Mouse (Mus musculus): ENCODE measurements around the gene Prn. TPM values are rescaled to one million over a fixed set of nuclear protein-coding genes. Genes with fewer than 3 reads are reported as not detected.

Gene Prn
- polyA plus RNA-seq, 1 experiment from 2014 or later, result not detected

DNA sequence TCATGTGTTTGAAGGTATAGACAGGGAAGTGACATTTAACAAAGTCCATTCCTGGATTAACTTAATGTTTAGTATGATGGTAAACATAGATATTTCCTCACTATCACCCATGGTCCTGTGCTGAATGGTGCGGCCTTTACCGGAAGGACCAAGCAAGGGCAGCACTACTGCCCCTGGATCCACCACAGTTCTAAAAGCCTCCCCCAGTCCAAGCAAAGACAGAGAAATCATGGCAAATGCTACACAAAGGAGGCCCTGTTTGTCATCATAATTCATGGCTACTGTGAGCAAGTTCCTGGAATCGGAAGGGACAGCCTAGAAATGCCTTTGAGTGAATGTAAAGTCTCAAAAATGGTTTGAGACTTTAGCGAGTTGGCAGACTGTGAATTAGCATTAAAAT lies 13.7 kb upstream of the Prn start:
- no peak for DNase-seq
- no peak overlapping the region for H3K9ac ChIP-seq
- no peak overlapping the region for H3K4me3 ChIP-seq (ENCODE audit: low read depth, low read length)
- no peak for ATAC-seq (ENCODE audit: insufficient read depth)
- H3K27me3 ChIP-seq (ENCODE audit: insufficient read depth, low read length), result no peaks in the 10 kb centered on the region
- no peak overlapping the region for H3K4me2 ChIP-seq
- no peaks in the 10 kb centered on the region for H3K4me1 ChIP-seq (ENCODE audit: insufficient read depth)
- H3K27ac ChIP-seq (ENCODE audit: low read depth), result no peak overlapping the region
- H3K36me3 ChIP-seq (ENCODE audit: insufficient read depth), result no peaks in the 10 kb centered on the region
- WGBS, result 90% methylated on average over 4 of the region's 4 CpGs
- no peaks in the 10 kb centered on the region for H3K9me3 ChIP-seq (ENCODE audit: low read depth, low read length)
- no peak for TF ChIP-seq CTCF (IDR thresholded peaks at IDR 0.05; ENCODE audit: low read depth)

- Histone ChIP-seq H3K4me1 (ENCODE audit: insufficient read depth) (no peaks in the 10 kb centered on the region), H3K36me3 (ENCODE audit: insufficient read depth) (no peaks in the 10 kb centered on the region), H3K9me3 (ENCODE audit: low read depth, low read length) (no peaks in the 10 kb centered on the region), H3K4me3 (ENCODE audit: low read depth, low read length) (no peak overlapping the region), H3K4me2 (no peak overlapping the region), H3K9ac (no peak overlapping the region), H3K27ac (ENCODE audit: low read depth) (no peak overlapping the region), H3K27me3 (ENCODE audit: insufficient read depth, low read length) (no peaks in the 10 kb centered on the region)
- DNase-seq (no peak), ATAC-seq (ENCODE audit: insufficient read depth) (no peak)
- no peak for TF ChIP-seq CTCF (IDR thresholded peaks at IDR 0.05; ENCODE audit: low read depth)
- WGBS, result 84% methylated on average over 12 of the region's 12 CpGs
Measured at GRCm38 (mm10) chr2:131897336-131898109, 12.2 kb upstream of the Prn start.

GRCm38 (mm10) chr2:131902423-131902822 lies 7.3 kb upstream of the Prn start:
- no peaks in the 10 kb centered on the region for H3K4me1 ChIP-seq (ENCODE audit: insufficient read depth)
- ATAC-seq (ENCODE audit: insufficient read depth) (peak; percentile 63; the same call in 1 of the 2 replicates), DNase-seq (peak; percentile 53)
- no peaks in the 10 kb centered on the region for H3K9me3 ChIP-seq (ENCODE audit: low read depth, low read length)
- TF ChIP-seq CTCF (IDR thresholded peaks at IDR 0.05; ENCODE audit: low read depth), result no peak
- WGBS, result 16% methylated on average over 2 of the region's 3 CpGs
- no peak overlapping the region for H3K4me3 ChIP-seq (ENCODE audit: low read depth, low read length)
- H3K36me3 ChIP-seq (ENCODE audit: insufficient read depth), result no peaks in the 10 kb centered on the region
- no peaks in the 10 kb centered on the region for H3K27me3 ChIP-seq (ENCODE audit: insufficient read depth, low read length)
- H3K4me2 ChIP-seq, result no peak overlapping the region
- no peak overlapping the region for H3K9ac ChIP-seq
- H3K27ac ChIP-seq (ENCODE audit: low read depth), result no peak overlapping the region

GRCm38 (mm10) chr2:131902867-131903266 lies 6.9 kb upstream of the Prn start:
- H3K4me1 ChIP-seq (ENCODE audit: insufficient read depth), result no peaks in the 10 kb centered on the region
- no peak for TF ChIP-seq CTCF (IDR thresholded peaks at IDR 0.05; ENCODE audit: low read depth)
- H3K27ac ChIP-seq (ENCODE audit: low read depth), result peak overlapping the region; percentile 48
- no peaks in the 10 kb centered on the region for H3K9me3 ChIP-seq (ENCODE audit: low read depth, low read length)
- no peak overlapping the region for H3K4me2 ChIP-seq
- ATAC-seq (ENCODE audit: insufficient read depth) (peak; percentile 57), DNase-seq (peak; percentile 50)
- no peak overlapping the region for H3K9ac ChIP-seq
- 36% methylated on average over 8 of the region's 8 CpGs for WGBS
- H3K36me3 ChIP-seq (ENCODE audit: insufficient read depth), result no peaks in the 10 kb centered on the region
- no peak overlapping the region for H3K4me3 ChIP-seq (ENCODE audit: low read depth, low read length)
- no peaks in the 10 kb centered on the region for H3K27me3 ChIP-seq (ENCODE audit: insufficient read depth, low read length)

- no peak overlapping the region for H3K27ac ChIP-seq (ENCODE audit: low read depth)
- TF ChIP-seq CTCF (IDR thresholded peaks at IDR 0.05; ENCODE audit: low read depth), result no peak
- DNase-seq, result no peak
- no peak overlapping the region for H3K4me2 ChIP-seq
- H3K4me1 ChIP-seq (ENCODE audit: insufficient read depth), result no peaks in the 10 kb centered on the region
- no peak overlapping the region for H3K4me3 ChIP-seq (ENCODE audit: low read depth, low read length)
- ATAC-seq (ENCODE audit: insufficient read depth), result no peak
- H3K9ac ChIP-seq, result no peak overlapping the region
- no peaks in the 10 kb centered on the region for H3K36me3 ChIP-seq (ENCODE audit: insufficient read depth)
- H3K27me3 ChIP-seq (ENCODE audit: insufficient read depth, low read length), result no peaks in the 10 kb centered on the region
- 34% methylated on average over 5 of the region's 5 CpGs for WGBS
- no peaks in the 10 kb centered on the region for H3K9me3 ChIP-seq (ENCODE audit: low read depth, low read length)
Measured at GRCm38 (mm10) chr2:131905025-131905424, 4.7 kb upstream of the Prn start.

DNA sequence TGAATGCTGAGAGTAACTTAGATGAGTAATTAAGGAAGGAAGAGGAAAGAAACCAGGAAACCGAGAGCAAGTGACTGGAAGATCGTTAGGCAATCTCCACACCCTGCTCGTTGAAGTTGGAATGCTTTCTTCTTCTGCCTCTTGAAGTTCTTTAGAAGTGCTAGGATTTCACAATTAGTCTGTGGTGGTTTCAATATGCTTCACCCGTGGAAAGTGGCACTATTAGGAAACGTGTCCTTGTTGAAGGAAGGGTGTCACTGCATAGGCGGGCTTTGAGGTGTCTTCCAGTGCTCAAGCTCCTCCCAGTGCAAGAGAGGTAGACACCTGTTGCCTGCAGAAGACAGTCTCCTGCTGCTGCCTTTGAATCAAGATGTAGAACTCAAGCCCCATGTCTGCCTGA lies 4.0 kb upstream of the Prn start:
- no peaks in the 10 kb centered on the region for H3K4me1 ChIP-seq (ENCODE audit: insufficient read depth)
- no peak overlapping the region for H3K4me3 ChIP-seq (ENCODE audit: low read depth, low read length)
- H3K27ac ChIP-seq (ENCODE audit: low read depth), result no peak overlapping the region
- H3K9ac ChIP-seq, result no peak overlapping the region
- H3K36me3 ChIP-seq (ENCODE audit: insufficient read depth), result no peaks in the 10 kb centered on the region
- H3K4me2 ChIP-seq, result no peak overlapping the region
- H3K27me3 ChIP-seq (ENCODE audit: insufficient read depth, low read length), result no peaks in the 10 kb centered on the region
- DNase-seq, result no peak
- TF ChIP-seq CTCF (IDR thresholded peaks at IDR 0.05; ENCODE audit: low read depth), result no peak
- no peak for ATAC-seq (ENCODE audit: insufficient read depth)
- no peaks in the 10 kb centered on the region for H3K9me3 ChIP-seq (ENCODE audit: low read depth, low read length)
- 47% methylated on average over 6 of the region's 6 CpGs for WGBS

DNA sequence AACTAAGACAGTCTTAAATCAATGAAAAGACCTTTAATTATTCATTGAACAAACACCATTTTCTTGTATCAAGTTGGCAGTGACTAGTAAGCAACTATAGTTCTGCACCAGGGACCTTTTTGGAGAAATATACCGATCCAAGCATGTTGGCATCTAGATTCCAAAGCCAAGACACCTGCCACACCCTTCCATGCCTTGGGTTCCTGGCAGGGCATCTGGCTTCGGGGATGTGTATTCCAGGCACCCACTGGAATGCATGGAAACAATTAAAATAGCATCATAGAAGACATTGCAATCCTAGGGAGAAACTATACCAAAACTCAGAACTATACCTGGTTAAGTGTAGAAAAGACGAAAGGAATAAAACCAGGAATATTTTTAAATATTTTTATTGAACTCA lies 3.5 kb upstream of the Prn start:
- no peak for TF ChIP-seq CTCF (IDR thresholded peaks at IDR 0.05; ENCODE audit: low read depth)
- DNase-seq, result no peak
- Histone ChIP-seq H3K4me2 (no peak overlapping the region), H3K4me1 (ENCODE audit: insufficient read depth) (no peaks in the 10 kb centered on the region), H3K9ac (no peak overlapping the region), H3K36me3 (ENCODE audit: insufficient read depth) (no peaks in the 10 kb centered on the region), H3K4me3 (ENCODE audit: low read depth, low read length) (no peak overlapping the region), H3K9me3 (ENCODE audit: low read depth, low read length) (no peaks in the 10 kb centered on the region), H3K27ac (ENCODE audit: low read depth) (no peak overlapping the region), H3K27me3 (ENCODE audit: insufficient read depth, low read length) (no peaks in the 10 kb centered on the region)
- no peak for ATAC-seq (ENCODE audit: insufficient read depth)
- 85% methylated on average over 3 of the region's 3 CpGs for WGBS

Data from lung, embryonic 14.5 days (tissue).